Mouse (Mus musculus) forebrain, embryonic 11.5 days (tissue): ENCODE results near the gene Cenpb. TPM values are rescaled to one million over a fixed set of nuclear protein-coding genes. Genes with fewer than 3 reads are reported as not detected.

ENCODE experiments used
- ATAC-seq: fragments of 200-750 bp; cut with Nextera tagmentation; replicated peaks from 2 replicates; pipeline ENCODE4 v1.8.0; 2017; ENCODE audit warnings: moderate TSS enrichment; ENCODE audit not compliant: low FRiP score
- DNase-seq: peaks from one replicate; pipeline ENCODE4 v3.0.0-alpha.2; 2017; ENCODE audit warnings: low spot score
- H3K27ac ChIP-seq: fragments of 300-500 bp; sonication (generic); 2 replicates; pipeline ENCODE4 v1.5.1; 2014; ENCODE audit warnings: low read depth, low read length
- H3K27me3 ChIP-seq: fragments of 300-500 bp; sonication (generic); 2 replicates; pipeline ENCODE4 v1.6.1; 2014; ENCODE audit warnings: mild to moderate bottlenecking, low read length, mixed read lengths; ENCODE audit not compliant: control insufficient read depth, insufficient read depth
- H3K36me3 ChIP-seq: fragments of 300-500 bp; sonication (generic); 2 replicates; pipeline ENCODE4 v1.6.1; 2014; ENCODE audit warnings: mild to moderate bottlenecking, low read length, moderate library complexity, mixed read lengths; ENCODE audit not compliant: control insufficient read depth, insufficient read depth
- H3K4me1 ChIP-seq: fragments of 300-500 bp; sonication (generic); replicated peaks from 2 replicates; pipeline ENCODE4 v1.6.1; 2014; ENCODE audit warnings: low read length, mixed read lengths; ENCODE audit not compliant: control insufficient read depth, insufficient read depth
- H3K4me2 ChIP-seq: fragments of 300-500 bp; sonication (generic); 2 replicates; pipeline ENCODE4 v1.6.1; 2014; ENCODE audit warnings: low read depth, mild to moderate bottlenecking, low read length, moderate library complexity, mixed read lengths; ENCODE audit not compliant: severe bottlenecking
- H3K4me3 ChIP-seq: fragments of 300-500 bp; sonication (generic); 2 replicates; pipeline ENCODE4 v1.5.1; 2014; ENCODE audit warnings: low read depth, low read length
- H3K9ac ChIP-seq: fragments of 300-500 bp; sonication (generic); 2 replicates; pipeline ENCODE4 v1.6.1; 2014; ENCODE audit warnings: low read length
- H3K9me3 ChIP-seq: fragments of 300-500 bp; sonication (generic); 2 replicates; pipeline ENCODE4 v1.6.1; 2016; ENCODE audit warnings: low read length, mixed read lengths; ENCODE audit not compliant: control insufficient read depth
- whole genome bisulfite sequencing: fragments of 180-500 bp; shearing (Covaris S2); extraction: QIAGEN DNeasy Blood & Tissue Kit; methylation state at CpG from one replicate; pipeline ENCODE4 v1.1.7; 2014; 5-methylcytosine and 5-hydroxymethylcytosine counted together
- polyA plus RNA-seq: library from polyadenylated mRNA; unstranded; fragments of >200 nt; fragmentation: Nextera tagmentation; extraction: Ambion mirVana; gene quantifications from 2 replicates; pipeline ENCODE4 v1.2.1, GENCODE M21; 2014

Gene Cenpb
- polyA plus RNA-seq, 1 experiment from 2014 or later, result 12.3 TPM

GRCm38 (mm10) chr2:131167984-131168383 lies 11.9 kb downstream of the Cenpb start:
- Histone ChIP-seq H3K27me3 (peaks cover 20% of the 10 kb centered on the region), H3K4me1 (peaks cover 4% of the 10 kb centered on the region; the same call in 1 of the 2 replicates), H3K4me3 (no peak overlapping the region), H3K4me2 (no peak overlapping the region), H3K9me3 (no peaks in the 10 kb centered on the region), H3K9ac (no peak overlapping the region), H3K27ac (no peak overlapping the region), H3K36me3 (no peaks in the 10 kb centered on the region)
- 87% methylated on average over 6 of the region's 6 CpGs for WGBS
- DNase-seq, result no peak
- no peak for ATAC-seq

- no peak overlapping the region for H3K27ac ChIP-seq
- DNase-seq (no peak), ATAC-seq (no peak)
- H3K4me3 ChIP-seq, result no peak overlapping the region
- H3K9me3 ChIP-seq, result no peaks in the 10 kb centered on the region
- 0 out of 2 replicates have a peak, but pooled peaks cover under 1% of the 10 kb centered on the region for H3K4me1 ChIP-seq
- WGBS, result 76% methylated on average over 2 of the region's 2 CpGs
- H3K4me2 ChIP-seq, result no peak overlapping the region
- H3K36me3 ChIP-seq, result no peaks in the 10 kb centered on the region
- H3K9ac ChIP-seq, result no peak overlapping the region
- H3K27me3 ChIP-seq, result peaks cover 6% of the 10 kb centered on the region
Measured at GRCm38 (mm10) chr2:131166172-131166571, 13.7 kb downstream of the Cenpb start.

- DNase-seq (no peak), ATAC-seq (no peak)
- Histone ChIP-seq H3K36me3 (no peaks in the 10 kb centered on the region), H3K4me1 (0 out of 2 replicates have a peak, but pooled peaks cover 1% of the 10 kb centered on the region), H3K27me3 (no peaks in the 10 kb centered on the region), H3K27ac (no peak overlapping the region), H3K4me2 (no peak overlapping the region), H3K9me3 (no peaks in the 10 kb centered on the region), H3K4me3 (no peak overlapping the region), H3K9ac (no peak overlapping the region)
- 84% methylated on average over 7 of the region's 7 CpGs for WGBS
Measured at GRCm38 (mm10) chr2:131163924-131164323, 15.9 kb downstream of the Cenpb start.

- DNase-seq (no peak), ATAC-seq (no peak)
- Histone ChIP-seq H3K9ac (peak overlapping the region; percentile 61), H3K27me3 (no peaks in the 10 kb centered on the region), H3K4me3 (peak overlapping the region; percentile 50), H3K9me3 (no peaks in the 10 kb centered on the region), H3K4me1 (peaks cover 2% of the 10 kb centered on the region; the same call in 1 of the 2 replicates), H3K27ac (peak overlapping the region; percentile 81; the same call in 1 of the 2 replicates), H3K36me3 (no peaks in the 10 kb centered on the region), H3K4me2 (peak overlapping the region; percentile 94)
- 1% methylated on average over 17 of the region's 17 CpGs for WGBS
Measured at GRCm38 (mm10) chr2:131160671-131161111, 19.2 kb downstream of the Cenpb start.

GRCm38 (mm10) chr2:131159938-131160581 lies 19.8 kb downstream of the Cenpb start, which contains the start of gene 1700037H04Rik:
1700037H04Rik (minus strand) TSS chr2:131160081.
- ATAC-seq, result peak; percentile 98
- Histone ChIP-seq H3K4me1 (peaks cover 2% of the 10 kb centered on the region; the same call in 1 of the 2 replicates), H3K9ac (peak within 1 kb of the TSS; percentile 67), H3K4me3 (peak within 1 kb of the TSS; percentile 50), H3K27ac (peak within 1 kb of the TSS; percentile 81), H3K4me2 (peak within 1 kb of the TSS; percentile 94), H3K36me3 (no peaks in the 10 kb centered on the region), H3K27me3 (no peaks in the 10 kb centered on the region), H3K9me3 (no peaks in the 10 kb centered on the region)
- WGBS, result under 1% methylated on average over 54 of the region's 54 CpGs
- DNase-seq, result peak; percentile 98

- DNase-seq, result peak; percentile 71
- Histone ChIP-seq H3K4me3 (peak overlapping the region; percentile 50), H3K4me1 (peaks cover 2% of the 10 kb centered on the region; the same call in 1 of the 2 replicates), H3K27me3 (no peaks in the 10 kb centered on the region), H3K9ac (peak overlapping the region; percentile 67), H3K9me3 (no peaks in the 10 kb centered on the region), H3K4me2 (peak overlapping the region; percentile 94), H3K36me3 (no peaks in the 10 kb centered on the region), H3K27ac (no peak overlapping the region)
- WGBS, result 1% methylated on average over 18 of the region's 18 CpGs
- peak; percentile 75 for ATAC-seq
Measured at GRCm38 (mm10) chr2:131159491-131159910, 20.4 kb downstream of the Cenpb start.

GRCm38 (mm10) chr2:131156987-131157386 lies 22.9 kb downstream of the Cenpb start:
- peaks cover 2% of the 10 kb centered on the region; the same call in 1 of the 2 replicates for H3K4me1 ChIP-seq

GRCm38 (mm10) chr2:131154036-131154435 lies 25.8 kb downstream of the Cenpb start:
- Histone ChIP-seq H3K4me3 (no peak overlapping the region), H3K9me3 (no peaks in the 10 kb centered on the region), H3K27ac (no peak overlapping the region), H3K36me3 (peaks cover 8% of the 10 kb centered on the region; the same call in 1 of the 2 replicates), H3K27me3 (no peaks in the 10 kb centered on the region), H3K4me2 (no peak overlapping the region), H3K4me1 (peaks cover 2% of the 10 kb centered on the region; the same call in 1 of the 2 replicates), H3K9ac (no peak overlapping the region)
- ATAC-seq (no peak), DNase-seq (no peak)
- WGBS, result 96% methylated on average over 4 of the region's 4 CpGs

More at GRCm38 (mm10) chr2:131156987-131157386, 22.9 kb downstream of the Cenpb start:
- no peak overlapping the region for H3K27ac ChIP-seq
- no peak overlapping the region for H3K4me3 ChIP-seq
- no peak for DNase-seq
- H3K36me3 ChIP-seq, result no peaks in the 10 kb centered on the region; the same call in 1 of the 2 replicates
- no peaks in the 10 kb centered on the region for H3K27me3 ChIP-seq
- H3K4me2 ChIP-seq, result no peak overlapping the region
- no peak for ATAC-seq
- no peak overlapping the region for H3K9ac ChIP-seq
- no peaks in the 10 kb centered on the region for H3K9me3 ChIP-seq
- WGBS, result 96% methylated on average over 7 of the region's 7 CpGs
